Mouse (Mus musculus): ENCODE data around the gene Ocm. TPM values are rescaled to one million over a fixed set of nuclear protein-coding genes. Genes with fewer than 3 reads are reported as not detected.

Gene Ocm
- polyA plus RNA-seq, 2 experiments, result not detected

DNA sequence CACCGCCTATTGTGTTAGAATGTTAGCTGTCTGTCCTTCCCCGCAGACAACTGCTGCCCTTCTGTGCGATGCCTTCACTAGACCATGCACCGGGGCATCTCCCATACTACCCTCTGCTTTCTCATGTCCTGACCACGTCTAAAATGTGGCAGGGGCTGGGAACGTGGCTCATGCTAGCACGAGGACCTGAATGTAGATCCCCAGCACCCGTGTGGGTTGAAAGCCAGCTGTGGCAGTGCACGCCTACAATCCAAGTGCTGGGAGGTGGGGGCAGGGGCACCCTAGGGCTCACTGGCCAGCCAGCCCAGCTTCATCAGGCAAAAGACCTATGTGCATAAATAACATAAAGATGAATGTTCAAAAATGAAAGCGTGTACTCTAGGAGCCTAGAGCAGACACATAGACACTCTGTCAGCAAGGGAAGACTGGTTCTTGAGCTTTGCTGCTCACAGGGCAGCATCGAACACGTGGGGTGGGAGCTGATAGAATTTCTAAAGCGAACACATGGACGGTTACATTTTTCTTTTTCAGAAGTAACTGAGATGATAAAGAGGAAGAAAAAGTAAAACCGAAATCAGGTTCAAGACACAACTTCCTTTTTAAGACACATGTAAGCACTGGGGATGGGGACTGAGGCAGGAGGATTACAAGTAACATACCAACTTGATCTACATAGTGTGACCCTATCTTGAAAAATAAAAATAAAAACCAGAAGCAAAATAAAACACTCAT lies 23.8 kb downstream of the Ocm start:
- WGBS (ENCODE audit: insufficient replicate concordance), result 76% methylated on average over 15 of the region's 15 CpGs
- H3K27ac ChIP-seq, result no peak overlapping the region
- peaks cover 38% of the 10 kb centered on the region for H3K36me3 ChIP-seq (replicated peaks; ENCODE audit: control insufficient read depth, insufficient read depth, low read depth)

DNA sequence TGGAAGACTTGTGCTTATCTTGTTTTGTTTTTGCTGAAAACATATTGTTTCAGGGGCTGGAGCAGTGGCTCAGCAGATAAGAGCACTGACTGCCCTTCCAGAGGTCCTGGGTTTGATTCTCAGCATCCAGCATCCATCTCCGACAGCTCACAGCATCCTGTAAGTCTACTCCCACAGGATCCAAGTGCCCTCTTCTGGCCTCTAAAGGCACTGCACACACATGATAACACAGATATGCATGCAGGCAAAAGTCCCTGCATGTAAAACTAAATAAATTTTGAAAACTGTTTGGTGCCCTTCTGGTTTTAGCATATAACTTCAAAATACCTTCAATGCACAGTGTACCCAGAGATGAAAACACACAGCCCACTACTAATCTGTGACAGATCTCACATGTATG lies 27.1 kb downstream of the Ocm start:
- Histone ChIP-seq H3K27me3 (ENCODE audit: control insufficient read depth, insufficient read depth, low read length) (no peaks in the 10 kb centered on the region), H3K27ac (no peak overlapping the region), H3K4me3 (ENCODE audit: insufficient read depth in 1 of 2, low read depth in 2 of 2, low read length in 2 of 2) (no peak overlapping the region), H3K36me3 (replicated peaks; ENCODE audit: control insufficient read depth, insufficient read depth, low read depth) (peaks cover 39% of the 10 kb centered on the region), H3K9ac (replicated peaks) (no peak overlapping the region), H3K9me3 (ENCODE audit: control insufficient read depth, low read length) (no peaks in the 10 kb centered on the region), H3K4me2 (ENCODE audit: low read depth) (no peak overlapping the region), H3K4me1 (replicated peaks; ENCODE audit: control insufficient read depth in 2 of 2, insufficient read depth in 2 of 2, low read length in 1 of 2) (no peaks in the 10 kb centered on the region)
- ATAC-seq (ENCODE audit: insufficient read depth) (no peak), DNase-seq (ENCODE audit: low read depth in 3 of 3, low spot score in 3 of 3) (no peak)
- 91% methylated on average over 1 of the region's 1 CpGs for WGBS (ENCODE audit: insufficient replicate concordance)
- TF ChIP-seq EP300 (IDR thresholded peaks at IDR 0.05; ENCODE audit: low read depth) (no peak), CTCF (IDR thresholded peaks at IDR 0.05; ENCODE audit: low read depth) (peak; percentile 77)

More for the DNA sequence above, 23.8 kb downstream of the Ocm start:
- Histone ChIP-seq H3K4me2 (ENCODE audit: low read depth) (no peak overlapping the region), H3K9me3 (ENCODE audit: control insufficient read depth, low read length) (no peaks in the 10 kb centered on the region), H3K4me1 (replicated peaks; ENCODE audit: control insufficient read depth in 2 of 2, insufficient read depth in 2 of 2, low read length in 1 of 2) (no peaks in the 10 kb centered on the region), H3K4me3 (ENCODE audit: insufficient read depth in 1 of 2, low read depth in 2 of 2, low read length in 2 of 2) (no peak overlapping the region), H3K9ac (replicated peaks) (no peak overlapping the region), H3K27me3 (ENCODE audit: control insufficient read depth, insufficient read depth, low read length) (no peaks in the 10 kb centered on the region)
- DNase-seq (ENCODE audit: low read depth in 3 of 3, low spot score in 3 of 3), result no peak
- ATAC-seq (ENCODE audit: insufficient read depth), result no peak
- no peak for TF ChIP-seq EP300 (IDR thresholded peaks at IDR 0.05; ENCODE audit: low read depth)
- no peak for TF ChIP-seq CTCF (IDR thresholded peaks at IDR 0.05; ENCODE audit: low read depth)

DNA sequence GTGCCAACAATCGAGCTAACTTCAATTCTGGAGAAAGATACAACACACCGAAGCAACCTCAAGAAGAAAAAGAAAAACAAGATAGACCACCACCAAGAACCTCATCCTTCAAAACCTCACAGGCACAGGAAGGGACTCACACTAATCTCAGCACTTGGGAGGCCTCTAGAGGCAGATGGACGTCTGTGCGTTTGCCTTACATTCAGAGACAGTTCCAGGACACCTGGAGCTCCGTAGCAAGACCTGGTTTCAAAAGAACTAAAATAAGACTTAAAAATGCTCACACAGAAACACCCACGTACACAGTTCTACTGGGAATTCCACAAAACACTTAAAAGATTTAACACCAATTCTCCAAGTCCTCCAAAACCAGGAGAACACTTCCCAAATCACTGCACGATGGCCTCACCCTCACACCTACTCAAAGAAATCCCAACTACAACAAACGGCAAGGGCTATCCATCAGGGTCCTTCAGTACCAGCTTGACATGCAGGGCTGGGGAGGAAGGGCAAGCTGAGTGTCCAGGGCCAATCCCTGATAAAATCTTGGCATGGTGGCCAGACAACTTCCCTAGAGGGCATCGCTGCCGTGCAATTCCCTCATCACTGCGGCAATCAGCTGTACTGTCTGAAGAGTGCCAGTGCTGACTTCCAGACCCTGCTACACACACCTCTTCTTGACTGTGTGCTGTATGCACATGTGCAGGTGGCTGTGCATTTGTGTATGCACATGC lies 31.7 kb downstream of the Ocm start:
- peaks cover 41% of the 10 kb centered on the region for H3K36me3 ChIP-seq (replicated peaks; ENCODE audit: control insufficient read depth, insufficient read depth, low read depth)
- ATAC-seq (ENCODE audit: insufficient read depth), result no peak
- H3K4me1 ChIP-seq (replicated peaks; ENCODE audit: control insufficient read depth in 2 of 2, insufficient read depth in 2 of 2, low read length in 1 of 2), result no peaks in the 10 kb centered on the region
- H3K9ac ChIP-seq (replicated peaks), result no peak overlapping the region
- WGBS (ENCODE audit: insufficient replicate concordance), result 68% methylated on average over 11 of the region's 11 CpGs
- no peak overlapping the region for H3K27ac ChIP-seq
- no peaks in the 10 kb centered on the region for H3K27me3 ChIP-seq (ENCODE audit: control insufficient read depth, insufficient read depth, low read length)
- H3K4me3 ChIP-seq (ENCODE audit: insufficient read depth in 1 of 2, low read depth in 2 of 2, low read length in 2 of 2), result no peak overlapping the region
- no peak for TF ChIP-seq EP300 (IDR thresholded peaks at IDR 0.05; ENCODE audit: low read depth)
- peak; percentile 28 for TF ChIP-seq CTCF (IDR thresholded peaks at IDR 0.05; ENCODE audit: low read depth)
- no peak overlapping the region for H3K4me2 ChIP-seq (ENCODE audit: low read depth)
- no peaks in the 10 kb centered on the region for H3K9me3 ChIP-seq (ENCODE audit: control insufficient read depth, low read length)
- DNase-seq (ENCODE audit: low read depth in 3 of 3, low spot score in 3 of 3), result no peak

DNA sequence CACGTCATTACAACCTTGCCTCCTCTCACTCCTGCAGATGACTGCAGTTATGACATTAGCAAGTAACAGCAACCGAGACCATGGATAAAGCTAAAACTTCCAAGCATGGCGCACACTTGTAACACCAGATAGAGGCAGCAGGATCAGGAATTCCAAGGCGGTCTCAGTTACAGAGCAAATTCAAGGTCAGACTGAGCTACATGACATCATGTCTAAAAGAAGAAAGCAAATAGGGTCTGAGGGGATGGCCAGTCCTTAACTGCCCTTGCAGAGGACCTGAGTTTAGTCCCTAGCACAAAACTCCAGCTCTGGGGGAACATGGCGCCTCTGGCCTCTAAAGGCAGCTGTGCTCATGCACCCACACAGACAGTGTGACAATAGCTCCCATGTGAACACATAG lies 32.6 kb downstream of the Ocm start:
- Histone ChIP-seq H3K27me3 (ENCODE audit: control insufficient read depth, insufficient read depth, low read length) (no peaks in the 10 kb centered on the region), H3K36me3 (replicated peaks; ENCODE audit: control insufficient read depth, insufficient read depth, low read depth) (peaks cover 39% of the 10 kb centered on the region), H3K4me2 (ENCODE audit: low read depth) (no peak overlapping the region), H3K9me3 (ENCODE audit: control insufficient read depth, low read length) (no peaks in the 10 kb centered on the region), H3K4me1 (replicated peaks; ENCODE audit: control insufficient read depth in 2 of 2, insufficient read depth in 2 of 2, low read length in 1 of 2) (no peaks in the 10 kb centered on the region), H3K4me3 (ENCODE audit: insufficient read depth in 1 of 2, low read depth in 2 of 2, low read length in 2 of 2) (no peak overlapping the region), H3K9ac (replicated peaks) (no peak overlapping the region), H3K27ac (no peak overlapping the region)
- no peak for DNase-seq (ENCODE audit: low read depth in 3 of 3, low spot score in 3 of 3)
- 85% methylated on average over 5 of the region's 5 CpGs for WGBS (ENCODE audit: insufficient replicate concordance)
- TF ChIP-seq CTCF (IDR thresholded peaks at IDR 0.05; ENCODE audit: low read depth), result no peak
- TF ChIP-seq EP300 (IDR thresholded peaks at IDR 0.05; ENCODE audit: low read depth), result no peak
- ATAC-seq (ENCODE audit: insufficient read depth), result no peak

DNA sequence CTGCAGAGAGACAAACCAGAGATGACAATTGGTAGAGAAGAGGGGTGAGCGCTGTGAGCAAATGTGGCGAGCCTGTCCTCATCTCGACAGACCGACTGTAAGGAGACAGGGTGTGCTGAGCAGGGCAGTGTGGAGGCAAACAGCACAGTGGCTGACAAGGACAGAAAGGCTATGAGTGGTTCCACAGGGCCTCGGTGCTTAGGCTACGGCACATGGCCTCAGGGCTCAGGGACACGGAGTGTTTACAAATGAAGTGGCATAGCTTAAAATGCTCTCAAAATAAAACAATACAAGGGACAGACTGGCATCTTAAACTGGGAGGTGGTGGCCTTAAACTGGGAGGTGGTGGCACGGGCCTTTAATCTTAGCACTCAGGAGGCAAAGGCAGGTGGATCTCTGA lies 33.2 kb downstream of the Ocm start:
- H3K9ac ChIP-seq (replicated peaks), result no peak overlapping the region
- no peak overlapping the region for H3K27ac ChIP-seq
- no peak for ATAC-seq (ENCODE audit: insufficient read depth)
- no peak for DNase-seq (ENCODE audit: low read depth in 3 of 3, low spot score in 3 of 3)
- no peak for TF ChIP-seq EP300 (IDR thresholded peaks at IDR 0.05; ENCODE audit: low read depth)
- TF ChIP-seq CTCF (IDR thresholded peaks at IDR 0.05; ENCODE audit: low read depth), result no peak
- no peak overlapping the region for H3K4me3 ChIP-seq (ENCODE audit: insufficient read depth in 1 of 2, low read depth in 2 of 2, low read length in 2 of 2)
- H3K4me2 ChIP-seq (ENCODE audit: low read depth), result no peak overlapping the region
- H3K36me3 ChIP-seq (replicated peaks; ENCODE audit: control insufficient read depth, insufficient read depth, low read depth), result peaks cover 42% of the 10 kb centered on the region
- WGBS (ENCODE audit: insufficient replicate concordance), result 82% methylated on average over 8 of the region's 8 CpGs
- no peaks in the 10 kb centered on the region for H3K9me3 ChIP-seq (ENCODE audit: control insufficient read depth, low read length)
- no peaks in the 10 kb centered on the region for H3K4me1 ChIP-seq (replicated peaks; ENCODE audit: control insufficient read depth in 2 of 2, insufficient read depth in 2 of 2, low read length in 1 of 2)
- no peaks in the 10 kb centered on the region for H3K27me3 ChIP-seq (ENCODE audit: control insufficient read depth, insufficient read depth, low read length)

Data from liver, embryonic 14.5 days (tissue).